Mouse (Mus musculus) intestine, embryonic 15.5 days (tissue): ENCODE data around the gene Il12rb1. TPM values are rescaled to one million over a fixed set of nuclear protein-coding genes. Genes with fewer than 3 reads are reported as not detected.

Experiments
- ATAC-seq: fragments of 200-750 bp; cut with Nextera tagmentation; 2 replicates; pipeline ENCODE4 v1.8.0; 2017; ENCODE audit warnings: moderate TSS enrichment, moderate library complexity
- H3K27ac ChIP-seq: fragments of 300-500 bp; sonication (generic); 2 replicates; pipeline ENCODE4 v1.5.1; 2015; ENCODE audit warnings: mild to moderate bottlenecking, inconsistent platforms
- H3K27me3 ChIP-seq: fragments of 300-500 bp; sonication (generic); replicated peaks from 2 replicates; pipeline ENCODE4 v1.6.1; 2015; ENCODE audit warnings: inconsistent platforms
- H3K36me3 ChIP-seq: fragments of 300-500 bp; sonication (generic); 2 replicates; pipeline ENCODE4 v1.6.1; 2015; ENCODE audit warnings: inconsistent platforms
- H3K4me1 ChIP-seq: fragments of 300-500 bp; sonication (generic); replicated peaks from 2 replicates; pipeline ENCODE4 v1.6.1; 2015; ENCODE audit warnings: inconsistent platforms
- H3K4me2 ChIP-seq: fragments of 300-500 bp; sonication (generic); replicated peaks from 2 replicates; pipeline ENCODE4 v1.6.1; 2015; ENCODE audit warnings: mild to moderate bottlenecking, inconsistent platforms
- H3K4me3 ChIP-seq: fragments of 300-500 bp; sonication (generic); replicated peaks from 2 replicates; pipeline ENCODE4 v1.5.1; 2015; ENCODE audit warnings: inconsistent platforms
- H3K9ac ChIP-seq: fragments of 300-500 bp; sonication (generic); 2 replicates; pipeline ENCODE4 v1.6.1; 2015; ENCODE audit warnings: inconsistent platforms
- H3K9me3 ChIP-seq: fragments of 300-500 bp; sonication (generic); 2 replicates; pipeline ENCODE4 v1.6.1; 2016; ENCODE audit warnings: inconsistent platforms
- WGBS: fragments of 180-500 bp; shearing (Covaris S2); methylation state at CpG from one replicate; pipeline ENCODE4 v1.1.7; 2015; 5-methylcytosine and 5-hydroxymethylcytosine counted together
- polyA plus RNA-seq: library from polyadenylated mRNA; unstranded; fragments of >200 nt; fragmentation: Nextera tagmentation; extraction: Ambion mirVana; gene quantifications from 2 replicates; pipeline ENCODE4 v1.2.1, GENCODE M21; 2015

The Il12rb1 gene
- polyA plus RNA-seq, 1 experiment from 2014 or later, result 0.40 TPM

GRCm38 (mm10) chr8:70868559-70869198 lies 60.4 kb downstream of the Il12rb1 start:
- ATAC-seq, result no peak
- no peaks in the 10 kb centered on the region for H3K9me3 ChIP-seq
- H3K27ac ChIP-seq, result no peak overlapping the region; the same call in 1 of the 2 replicates
- peaks cover 43% of the 10 kb centered on the region for H3K4me1 ChIP-seq
- no peaks in the 10 kb centered on the region; the same call in 1 of the 2 replicates for H3K27me3 ChIP-seq
- peak overlapping the region; percentile 23 for H3K9ac ChIP-seq
- WGBS, result 21% methylated on average over 40 of the region's 40 CpGs
- no peaks in the 10 kb centered on the region for H3K36me3 ChIP-seq
- peak overlapping the region; percentile 53 for H3K4me2 ChIP-seq
- 0 out of 2 replicates have a peak overlapping the region, but pooled peaks have one; percentile 19 for H3K4me3 ChIP-seq

- WGBS, result 39% methylated on average over 5 of the region's 5 CpGs
- no peak for ATAC-seq
- Histone ChIP-seq H3K4me1 (peaks cover 38% of the 10 kb centered on the region), H3K36me3 (no peaks in the 10 kb centered on the region), H3K9me3 (no peaks in the 10 kb centered on the region), H3K4me3 (no peak overlapping the region), H3K9ac (peak overlapping the region; percentile 23), H3K27me3 (no peaks in the 10 kb centered on the region), H3K27ac (no peak overlapping the region), H3K4me2 (peak overlapping the region; percentile 53)
Measured at GRCm38 (mm10) chr8:70869199-70869571, 60.9 kb downstream of the Il12rb1 start.

- H3K36me3 ChIP-seq, result no peaks in the 10 kb centered on the region
- H3K9ac ChIP-seq, result no peak overlapping the region
- H3K4me3 ChIP-seq, result no peak overlapping the region
- no peak overlapping the region for H3K4me2 ChIP-seq
- WGBS, result 44% methylated on average over 16 of the region's 16 CpGs
- peaks cover 34% of the 10 kb centered on the region for H3K4me1 ChIP-seq
- no peak overlapping the region for H3K27ac ChIP-seq
- H3K27me3 ChIP-seq, result no peaks in the 10 kb centered on the region
- peak; percentile 14; the same call in 1 of the 2 replicates for ATAC-seq
- H3K9me3 ChIP-seq, result no peaks in the 10 kb centered on the region
Measured at GRCm38 (mm10) chr8:70869601-70870041, 61.4 kb downstream of the Il12rb1 start.

Other genes starting within 250 kb of the Il12rb1 start
- gene Isyna1, start 214.1 kb upstream of the Il12rb1 start, polyA plus RNA-seq, result 123 and 130 TPM in 2 replicates
- 86.9 and 91.7 TPM in 2 replicates for gene Ssbp4, start 199.6 kb upstream of the Il12rb1 start, polyA plus RNA-seq
- 2.4 and 2.5 TPM in 2 replicates for gene Lrrc25, start 192.3 kb upstream of the Il12rb1 start, polyA plus RNA-seq
- gene Gdf15, start 176.0 kb upstream of the Il12rb1 start, polyA plus RNA-seq, result 2.3 and 2.9 TPM in 2 replicates
- 58.0 and 74.2 TPM in 2 replicates for gene Pgpep1, start 148.1 kb upstream of the Il12rb1 start, polyA plus RNA-seq
- gene Lsm4, start 135.2 kb upstream of the Il12rb1 start, polyA plus RNA-seq, result 286 and 323 TPM in 2 replicates
- gene Jund, start 109.5 kb upstream of the Il12rb1 start, polyA plus RNA-seq, result 83.7 and 88.8 TPM in 2 replicates
- gene Iqcn, start 105.0 kb upstream of the Il12rb1 start, polyA plus RNA-seq, result not detected in 2 replicates
- 2.1 and 2.5 TPM in 2 replicates for gene Gm3336, start 89.9 kb upstream of the Il12rb1 start, polyA plus RNA-seq
- 0.21 and 0.53 TPM in 2 replicates for gene Pde4c, start 84.7 kb upstream of the Il12rb1 start, polyA plus RNA-seq
- gene Rab3a, start 53.8 kb upstream of the Il12rb1 start, polyA plus RNA-seq, result 24.0 and 26.0 TPM in 2 replicates
- 59.1 and 72.6 TPM in 2 replicates for gene Mpv17l2, start 47.5 kb upstream of the Il12rb1 start, polyA plus RNA-seq
- 53.1 and 55.3 TPM in 2 replicates for gene Pik3r2, start 31.7 kb upstream of the Il12rb1 start, polyA plus RNA-seq
- 13.2 and 16.8 TPM in 2 replicates for gene Mast3, start 3.4 kb upstream of the Il12rb1 start, polyA plus RNA-seq
- gene Arrdc2, start 31.3 kb downstream of the Il12rb1 start, polyA plus RNA-seq, result 7.5 TPM in 2 replicates
- gene Kcnn1, start 54.8 kb downstream of the Il12rb1 start, polyA plus RNA-seq, result 2.0 TPM in 2 replicates
- gene Ccdc124, start 65.5 kb downstream of the Il12rb1 start, polyA plus RNA-seq, result 89.4 and 90.7 TPM in 2 replicates
- 0.34 and 0.40 TPM in 2 replicates for gene Slc5a5, start 84.3 kb downstream of the Il12rb1 start, polyA plus RNA-seq
- gene Rpl18a, start 89.0 kb downstream of the Il12rb1 start, polyA plus RNA-seq, result 4,170 and 4,400 TPM in 2 replicates
- 36.7 and 38.6 TPM in 2 replicates for gene Map1s, start 97.5 kb downstream of the Il12rb1 start, polyA plus RNA-seq